Mouse (Mus musculus) retina, embryonic 14.5 days (tissue): ENCODE results near the gene Qdpr.

Experiments
- DNase-seq: peaks from one replicate; pipeline ENCODE4 v3.0.0-alpha.2; 2015; ENCODE audit warnings: low spot score

Qdpr gene

DNA sequence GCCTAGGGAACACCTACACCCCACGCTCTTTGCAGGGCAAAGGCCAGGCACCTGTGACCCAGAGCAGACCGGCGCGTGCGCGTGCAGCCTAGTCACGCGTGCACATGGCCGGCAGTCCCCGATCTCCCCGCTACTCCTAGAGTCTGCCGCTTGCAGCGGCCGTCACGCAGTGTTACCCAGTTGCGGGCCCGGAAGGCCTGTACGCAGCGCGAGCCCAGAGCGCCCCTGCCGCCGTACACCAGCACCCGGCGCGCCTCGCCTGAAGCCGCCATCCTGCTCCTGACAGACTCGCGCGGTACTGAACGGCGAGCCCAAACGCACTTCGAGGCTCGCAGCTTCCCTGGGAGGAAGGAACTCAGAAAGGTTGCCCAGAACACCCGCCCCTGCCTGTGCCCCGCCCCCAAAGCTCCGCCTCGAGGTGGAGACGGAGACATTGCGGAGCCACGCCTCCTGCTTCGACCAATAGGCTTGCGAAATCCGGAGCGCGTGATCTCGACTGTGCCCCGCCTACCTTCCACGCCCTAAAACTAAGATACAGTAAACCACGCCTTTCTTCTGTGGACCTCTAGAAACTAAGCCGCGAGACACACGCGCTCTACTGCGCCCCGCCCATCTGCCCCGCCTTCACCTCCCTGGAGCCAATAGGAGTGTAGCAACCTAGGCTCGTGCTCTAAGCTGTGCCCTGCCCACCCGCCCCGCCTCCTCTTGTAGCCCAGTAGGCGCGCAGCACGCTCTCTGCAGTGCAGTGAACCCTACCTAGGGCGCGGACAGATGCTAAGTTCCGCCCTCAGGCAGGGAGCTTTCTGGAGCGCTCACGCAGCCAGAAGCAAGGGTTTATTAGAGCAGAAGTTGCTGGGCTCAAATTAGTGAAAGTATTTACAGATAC lies at the start of gene Qdpr:
TSS of gene Qdpr (minus strand) at position 406 of the 886 bp plus-strand sequence.
- DNase-seq, result peak; percentile 99

DNA sequence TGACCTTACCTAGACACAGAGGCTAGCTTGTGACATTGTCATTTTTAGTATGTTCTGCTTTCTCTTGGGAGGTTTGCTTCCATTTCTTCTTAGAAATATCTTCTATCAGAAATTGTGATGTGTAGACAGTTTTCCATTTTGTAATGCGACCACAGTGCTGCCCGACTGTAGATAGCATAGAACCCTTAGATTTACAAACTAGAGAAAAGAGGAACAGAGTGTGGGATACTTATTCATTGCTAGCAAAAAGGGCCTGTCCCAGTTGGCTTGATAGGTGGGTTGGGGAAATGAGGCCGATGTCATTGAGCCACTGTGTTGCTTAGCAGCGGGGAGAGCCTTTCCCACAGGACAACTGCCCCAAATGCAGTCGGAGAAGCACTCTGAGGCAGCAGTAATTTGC lies 47.5 kb upstream of the Qdpr start:
- DNase-seq, result no peak

DNA sequence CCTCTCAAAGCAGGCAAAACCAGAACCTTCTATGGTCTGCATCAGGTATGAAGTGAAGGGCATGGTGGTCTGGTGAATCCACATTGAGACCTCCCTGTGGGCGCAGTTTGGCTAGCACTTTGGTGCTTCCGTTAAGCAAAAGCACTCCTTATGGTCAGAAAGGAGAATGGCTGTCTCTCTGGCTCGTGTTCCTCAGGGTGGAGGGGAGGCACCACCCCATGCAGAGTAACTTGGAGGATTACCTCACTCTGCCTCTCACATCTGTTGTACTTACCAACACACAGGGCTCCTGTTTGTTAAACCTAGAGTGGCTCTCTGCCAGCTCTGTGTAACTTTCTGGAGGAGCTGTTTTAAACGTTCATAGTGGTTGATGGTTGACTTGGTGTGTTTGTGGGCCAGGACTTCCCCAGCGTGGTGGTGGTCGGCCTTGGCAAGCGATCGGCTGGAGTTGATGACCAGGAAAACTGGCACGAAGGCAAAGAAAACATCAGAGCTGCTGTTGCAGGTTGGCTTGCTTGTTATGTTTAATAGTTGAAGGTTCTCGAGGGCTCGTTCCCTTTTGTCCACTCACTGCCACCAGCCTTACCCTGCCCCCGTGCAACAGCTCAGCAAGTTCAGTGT lies 47.0 kb upstream of the Qdpr start:
- DNase-seq, result no peak

DNA sequence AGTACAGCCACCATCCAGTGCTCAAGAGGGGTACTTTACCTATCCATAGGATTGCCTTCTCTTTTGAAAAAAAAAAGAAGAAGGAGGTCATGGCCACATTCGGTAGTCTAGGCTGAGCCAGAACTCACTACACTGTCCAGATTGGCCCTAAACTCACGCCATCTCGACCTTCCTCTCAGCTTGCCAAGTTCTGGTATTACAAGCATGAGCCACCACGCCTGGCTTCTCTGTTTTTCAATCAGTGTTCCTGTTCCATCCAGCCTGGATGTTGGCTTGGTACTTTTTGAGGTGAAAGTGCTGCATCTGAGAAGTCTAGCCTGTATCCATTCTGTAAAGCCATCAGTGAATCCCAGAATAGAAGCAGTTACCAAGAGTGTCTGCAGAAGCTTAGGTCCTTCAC lies 46.4 kb upstream of the Qdpr start:
- no peak for DNase-seq

DNA sequence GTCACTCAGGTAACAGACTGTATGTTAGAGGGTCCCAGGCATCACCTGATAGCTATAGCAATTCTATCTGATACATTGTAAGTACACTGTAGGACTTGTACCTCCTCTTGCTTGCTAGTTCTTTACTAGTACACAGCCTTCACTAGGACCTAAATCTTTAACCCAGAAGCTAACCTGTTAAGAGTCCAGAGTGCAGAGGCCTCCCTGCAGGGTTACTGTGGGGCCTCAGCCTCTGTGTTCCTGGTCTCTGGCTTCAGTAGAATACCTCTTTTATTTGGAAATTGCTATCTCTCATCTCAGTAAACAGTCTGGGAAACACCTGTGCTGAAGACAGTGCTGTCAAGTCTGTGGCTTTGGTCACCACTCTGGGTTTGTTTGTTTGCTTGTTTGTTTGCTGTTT lies 46.0 kb upstream of the Qdpr start:
- no peak for DNase-seq

DNA sequence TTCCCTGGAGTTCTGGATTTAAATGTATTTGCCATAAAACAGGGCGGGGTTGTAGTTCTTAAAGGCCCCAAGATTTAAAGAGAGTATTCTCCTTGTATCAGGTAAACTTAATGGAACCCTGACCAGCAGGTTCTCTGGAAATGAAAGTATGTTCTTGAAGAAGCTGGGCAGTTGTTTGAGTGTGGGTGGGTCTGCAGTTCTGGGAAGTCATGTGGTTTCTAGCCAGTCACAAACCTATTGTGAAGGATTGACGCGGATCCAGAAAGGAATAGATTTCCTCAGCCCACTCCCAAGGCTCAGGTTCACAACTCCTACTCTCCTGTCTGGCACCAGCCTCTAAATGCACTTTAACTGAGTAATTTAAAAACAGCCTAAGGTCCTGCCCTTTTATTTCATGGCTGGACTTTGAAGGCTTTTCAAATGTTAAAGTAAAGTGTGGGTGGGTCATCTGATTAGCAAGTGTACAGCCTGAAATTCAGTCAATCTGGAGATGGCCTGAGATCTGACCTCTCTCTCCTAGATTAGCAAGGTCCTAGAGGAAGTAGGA lies 45.5 kb upstream of the Qdpr start:
- no peak for DNase-seq

DNA sequence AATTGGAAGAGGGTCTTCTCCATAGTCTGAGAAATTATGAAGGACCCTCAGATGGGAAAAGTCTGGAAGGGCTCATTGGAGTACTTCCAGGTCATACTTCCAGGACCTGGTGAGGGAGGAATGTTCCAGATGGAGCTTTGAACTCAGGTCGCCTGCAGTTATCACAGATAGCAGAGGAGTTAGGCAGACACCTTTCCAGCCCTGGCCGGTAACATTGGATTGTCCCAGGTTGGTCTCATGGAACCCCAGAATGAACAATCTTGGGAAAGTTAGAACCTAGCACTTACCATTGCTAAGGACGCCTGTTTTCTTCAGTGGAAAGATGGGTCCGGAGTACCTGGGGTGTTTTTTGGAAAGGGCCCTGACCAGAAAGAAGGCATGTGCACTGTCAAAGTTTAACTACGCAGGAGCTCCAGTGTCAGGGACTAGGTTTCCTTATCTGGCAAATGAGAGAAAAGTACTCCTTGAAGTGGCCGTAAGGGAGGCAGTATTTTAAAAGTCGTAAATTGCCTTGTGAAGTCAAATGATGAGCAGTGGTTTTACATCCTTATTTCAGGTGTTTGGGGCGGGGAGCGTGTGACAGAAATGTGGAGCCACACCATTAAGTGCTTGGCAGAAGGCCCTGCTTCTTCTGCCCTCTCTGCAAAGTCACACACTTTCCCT lies 44.2 kb upstream of the Qdpr start:
- DNase-seq, result no peak

DNA sequence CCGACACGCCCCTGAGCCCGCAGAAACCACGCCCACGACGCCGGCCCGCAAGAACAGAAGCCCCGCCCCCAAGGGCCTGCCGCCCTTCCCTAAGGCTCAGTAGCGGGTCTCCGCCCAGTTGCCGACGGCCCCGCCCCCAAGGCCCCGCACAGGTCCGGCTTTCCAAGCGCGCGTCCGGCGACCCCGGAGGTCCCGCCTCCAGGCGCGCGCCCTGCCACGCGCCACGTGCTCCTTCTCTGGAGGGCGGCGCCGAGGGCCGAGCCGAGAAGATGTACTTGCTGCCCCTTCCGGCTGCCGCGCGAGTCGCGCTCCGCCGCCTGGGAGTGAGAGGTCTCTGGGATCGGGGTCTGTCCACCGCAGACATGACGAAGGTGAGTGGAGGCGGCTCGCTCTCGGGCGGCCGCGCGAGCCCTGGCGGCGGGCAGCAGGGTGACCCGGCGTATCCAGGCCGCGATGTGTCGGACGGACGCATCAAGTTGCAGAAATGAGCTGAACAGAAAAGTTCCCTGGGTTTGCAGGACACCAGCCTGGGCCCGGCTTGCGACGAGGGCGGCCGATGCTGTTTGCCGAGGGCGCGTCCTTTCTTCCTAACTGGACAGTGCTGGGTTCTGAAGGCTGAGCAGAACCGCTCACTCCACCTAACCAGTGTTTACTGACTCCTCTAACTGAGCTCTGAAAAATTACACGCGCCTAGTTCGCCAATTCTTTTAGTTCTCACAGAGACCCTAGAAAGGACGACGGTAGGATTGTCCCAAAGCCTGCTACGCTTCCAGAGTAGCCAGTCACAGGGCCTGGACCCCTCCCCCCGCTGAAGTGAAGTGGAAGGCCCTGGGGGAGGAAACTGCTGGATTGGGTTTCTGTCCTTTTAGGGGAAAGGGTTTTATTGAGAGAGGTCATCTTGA lies 43.4 kb upstream of the Qdpr start, which contains the start of gene Lap3:
TSS of gene Lap3 (plus strand) at position 184 of the 902 bp plus-strand sequence.
- peak; percentile 98 for DNase-seq

DNA sequence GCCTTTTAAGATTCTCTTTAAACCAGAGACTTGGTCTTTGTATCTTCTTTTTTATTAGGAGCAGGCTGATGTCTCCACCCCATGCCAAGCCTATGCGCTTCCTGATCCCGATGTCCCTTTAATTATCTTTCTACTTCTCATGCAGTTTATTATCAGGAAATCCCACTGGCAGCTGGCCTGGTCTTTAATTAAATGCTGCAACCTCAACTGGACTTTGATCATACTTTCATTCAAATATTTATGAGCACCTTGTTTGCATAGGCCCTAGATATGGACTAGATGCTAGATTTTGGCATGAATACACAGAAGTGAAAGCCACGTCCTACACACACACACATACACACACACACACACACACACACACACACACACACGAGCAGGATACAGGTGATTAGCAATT lies 41.7 kb upstream of the Qdpr start:
- no peak for DNase-seq

DNA sequence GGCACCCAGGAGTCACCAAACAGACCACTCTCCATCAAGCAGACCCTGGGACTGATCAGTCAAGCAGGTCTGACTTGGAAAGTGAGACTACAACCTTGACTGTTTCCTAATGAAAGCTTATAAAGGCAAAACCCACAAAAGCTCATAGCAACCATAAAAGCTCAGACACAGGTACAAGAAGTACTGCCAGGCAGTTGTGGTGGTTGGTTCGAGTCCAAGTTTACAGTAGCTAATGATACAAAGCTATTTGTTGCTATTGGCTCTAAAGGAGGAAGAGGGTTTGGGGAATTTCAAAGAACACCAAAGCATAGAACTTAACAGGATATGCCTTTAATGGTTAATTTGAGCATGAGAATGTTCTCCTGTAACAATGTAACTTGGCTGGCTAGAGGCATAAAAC lies 33.6 kb upstream of the Qdpr start:
- no peak for DNase-seq

DNA sequence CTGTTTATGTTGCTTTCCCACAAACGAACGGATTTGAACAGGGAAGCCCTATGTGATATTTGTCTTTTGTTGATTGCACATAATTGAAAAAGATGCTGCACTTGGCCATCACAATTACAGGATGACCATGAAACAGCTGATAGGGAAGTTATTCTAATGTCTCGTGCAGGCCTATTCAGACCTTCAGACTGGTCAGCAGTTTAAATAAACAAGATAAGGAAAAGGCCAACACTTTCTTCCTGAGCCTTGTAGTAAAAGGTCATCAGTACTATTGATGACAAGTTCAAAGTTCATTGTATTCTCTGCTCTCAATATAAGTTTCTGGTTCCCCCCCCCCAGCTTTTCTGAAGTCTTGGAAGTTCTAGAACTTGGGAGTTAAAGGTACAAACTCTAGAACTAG lies 32.6 kb upstream of the Qdpr start:
- DNase-seq, result no peak

DNA sequence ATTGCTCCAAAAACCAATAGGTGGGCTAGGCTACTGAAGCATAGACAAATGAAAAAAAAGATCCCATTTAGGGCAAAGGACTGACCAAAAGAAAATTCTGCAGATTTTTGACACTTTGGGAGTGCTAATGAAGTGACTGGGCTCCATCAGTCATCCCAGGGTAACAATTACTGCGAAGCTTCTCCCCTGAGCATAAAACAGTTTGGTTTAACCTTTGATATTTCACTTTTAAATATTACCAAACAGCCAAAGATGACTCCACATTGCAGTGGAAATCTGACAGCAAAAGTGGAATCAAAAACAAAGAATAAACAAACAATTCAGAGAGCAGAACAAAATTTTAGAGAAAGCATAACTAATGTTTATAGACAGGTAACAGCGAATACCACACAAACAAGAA lies 31.1 kb upstream of the Qdpr start:
- DNase-seq, result no peak

DNA sequence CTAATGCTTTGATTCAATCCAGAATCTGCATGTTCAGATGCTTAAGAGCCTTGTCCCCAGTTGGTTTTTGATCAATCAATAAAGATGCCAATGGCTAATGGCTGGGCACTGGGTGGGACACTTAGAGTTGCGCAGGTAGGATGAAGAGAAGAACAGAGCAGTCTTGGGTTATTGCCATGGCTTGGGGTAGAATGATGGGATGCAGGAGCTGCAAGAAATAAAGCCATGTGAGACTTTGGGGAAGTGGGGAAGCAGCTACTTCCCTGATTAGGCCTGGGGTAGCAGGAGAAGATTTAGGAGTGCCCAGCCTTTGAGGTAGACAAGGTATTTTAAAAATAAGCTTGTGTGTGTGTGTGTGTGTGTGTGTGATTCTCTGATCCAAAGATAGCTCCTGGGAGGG lies 30.0 kb upstream of the Qdpr start:
- no peak for DNase-seq

DNA sequence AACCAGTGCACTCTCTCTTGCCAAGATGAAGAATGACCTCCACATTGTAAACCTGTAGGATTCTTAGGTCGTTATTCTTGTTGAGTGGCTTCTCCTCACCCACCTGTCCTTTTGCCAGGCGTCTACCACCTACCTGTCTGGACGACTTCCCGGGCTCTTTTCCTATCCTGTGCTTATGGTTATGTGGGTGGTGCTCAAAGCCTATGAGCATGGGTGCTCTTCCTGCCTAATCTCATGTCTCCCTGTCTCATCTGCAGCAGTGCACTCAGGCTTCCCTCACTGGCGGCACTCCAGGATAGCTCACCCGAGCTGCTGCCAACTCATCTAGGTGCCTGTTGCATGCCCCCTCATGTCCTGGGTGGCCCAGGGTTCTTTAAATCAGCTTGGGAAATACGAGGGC lies 27.6 kb upstream of the Qdpr start:
- no peak for DNase-seq

DNA sequence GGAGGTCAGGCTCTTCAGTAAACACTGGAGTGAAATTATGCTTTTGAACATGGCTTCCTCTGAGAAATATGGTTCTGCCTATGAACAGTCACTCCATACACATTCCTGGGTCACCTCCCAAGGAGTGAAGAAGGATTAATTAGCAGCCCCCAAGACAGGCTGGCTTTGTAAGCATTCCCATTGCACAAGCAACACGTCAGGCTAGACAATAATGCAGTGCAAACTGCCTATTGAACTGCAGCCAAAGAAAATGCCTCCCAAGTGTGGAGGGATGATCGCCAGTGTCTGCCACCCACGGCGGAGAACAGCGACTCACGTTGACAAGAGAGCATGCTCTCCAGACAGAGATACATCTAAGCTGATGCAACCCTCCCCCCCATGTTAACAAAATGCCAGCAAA lies 26.3 kb upstream of the Qdpr start:
- no peak for DNase-seq

DNA sequence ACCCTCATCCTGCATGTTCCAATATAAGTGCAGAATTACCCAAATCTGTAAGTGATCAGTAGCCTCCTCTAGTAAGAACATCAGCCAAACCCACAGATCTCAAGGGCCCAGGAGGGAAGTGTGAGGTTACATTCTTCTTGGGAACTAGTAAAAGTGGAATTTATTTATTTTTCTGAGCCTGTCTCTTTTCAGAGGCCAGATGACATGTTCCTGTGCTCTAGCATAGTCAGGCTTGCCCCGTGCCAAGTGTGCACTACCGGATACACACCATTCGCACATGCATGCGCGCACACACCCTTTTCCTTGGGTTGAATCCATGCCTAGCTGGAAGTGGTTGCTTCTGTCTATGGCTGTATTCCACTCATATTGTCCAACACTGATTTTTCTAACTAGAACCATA lies 25.7 kb upstream of the Qdpr start:
- DNase-seq, result no peak

DNA sequence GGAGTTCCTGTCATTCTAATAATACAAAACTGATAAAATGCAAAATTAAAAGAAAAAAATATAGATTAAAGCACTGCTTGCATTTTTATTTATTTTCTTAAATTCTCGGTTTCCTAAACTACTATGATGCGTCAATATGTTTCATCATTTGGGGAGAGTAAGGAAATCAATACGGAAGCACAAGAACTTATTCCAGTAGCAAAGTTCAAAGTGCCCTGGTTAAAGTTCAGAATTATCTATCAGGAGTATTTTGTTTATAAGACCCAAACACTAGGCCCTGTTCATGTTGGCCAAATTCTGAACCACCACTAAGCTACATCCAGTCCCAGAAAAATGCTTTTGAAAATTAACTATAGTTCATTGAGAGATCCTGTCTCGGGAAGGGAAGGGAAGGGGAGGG lies 24.7 kb upstream of the Qdpr start:
- DNase-seq, result no peak

DNA sequence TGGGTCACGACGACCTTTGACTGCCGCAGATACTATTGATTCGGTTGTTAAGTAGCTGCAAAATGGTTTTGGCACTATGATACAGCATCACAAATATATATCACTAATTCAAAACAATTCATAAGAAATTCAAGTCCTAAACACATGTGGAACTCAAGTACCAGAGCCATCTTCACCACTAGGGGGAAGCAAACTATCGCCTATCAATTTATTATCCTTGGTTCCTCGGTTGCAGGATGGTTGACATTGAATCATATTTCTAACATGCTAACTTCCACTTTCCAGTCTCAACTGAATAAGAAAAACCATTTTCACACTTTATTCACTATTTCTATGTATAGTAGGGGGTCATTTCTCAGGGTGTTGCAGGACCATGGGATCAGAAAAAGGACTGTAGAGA lies 24.2 kb upstream of the Qdpr start:
- DNase-seq, result peak; percentile 93

DNA sequence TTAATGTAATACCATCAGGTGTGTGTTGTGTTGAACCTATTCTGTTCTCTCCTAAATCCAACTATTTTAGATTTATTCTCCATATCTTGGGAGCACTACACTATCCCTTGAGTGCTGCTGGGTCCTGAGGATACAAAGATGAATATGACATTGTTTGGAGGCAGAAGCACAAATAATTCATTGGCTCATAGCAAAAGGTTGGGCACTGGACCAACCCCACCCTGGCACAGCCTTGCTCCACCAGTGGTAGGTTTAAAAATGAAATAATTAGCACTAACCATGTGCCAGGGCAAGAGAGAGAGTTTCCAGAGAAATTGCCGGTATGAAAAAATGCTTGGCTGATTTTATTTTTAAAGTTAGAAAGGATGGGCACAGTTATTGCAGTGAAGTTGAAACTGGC lies 23.5 kb upstream of the Qdpr start:
- no peak for DNase-seq

DNA sequence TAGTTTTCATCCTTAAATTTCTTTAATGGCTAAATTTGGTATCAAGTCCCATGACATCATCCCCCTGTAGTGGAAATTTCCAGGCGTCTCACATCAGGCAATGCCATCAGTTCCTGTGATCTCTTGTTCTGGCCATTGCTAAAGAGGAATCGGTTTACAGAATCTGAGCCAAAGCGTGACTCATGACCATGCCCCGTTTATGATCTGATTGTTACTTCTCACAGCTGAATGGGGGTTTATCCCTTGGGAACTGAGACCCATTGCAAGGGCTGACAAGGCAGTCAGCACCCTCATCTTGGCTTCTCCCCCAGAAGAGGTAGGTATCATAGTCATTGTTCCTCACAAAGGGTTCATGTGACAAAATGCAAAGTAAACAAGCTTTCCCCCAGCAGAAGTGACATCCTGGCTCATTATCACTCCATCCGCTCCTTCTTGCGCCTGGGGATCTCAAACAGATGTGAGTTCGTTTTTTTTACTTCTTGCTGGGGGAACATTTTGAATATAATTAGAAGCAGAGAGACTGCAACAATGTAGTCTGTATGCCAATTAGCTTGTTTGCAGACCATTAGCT lies 22.9 kb upstream of the Qdpr start:
- no peak for DNase-seq

DNA sequence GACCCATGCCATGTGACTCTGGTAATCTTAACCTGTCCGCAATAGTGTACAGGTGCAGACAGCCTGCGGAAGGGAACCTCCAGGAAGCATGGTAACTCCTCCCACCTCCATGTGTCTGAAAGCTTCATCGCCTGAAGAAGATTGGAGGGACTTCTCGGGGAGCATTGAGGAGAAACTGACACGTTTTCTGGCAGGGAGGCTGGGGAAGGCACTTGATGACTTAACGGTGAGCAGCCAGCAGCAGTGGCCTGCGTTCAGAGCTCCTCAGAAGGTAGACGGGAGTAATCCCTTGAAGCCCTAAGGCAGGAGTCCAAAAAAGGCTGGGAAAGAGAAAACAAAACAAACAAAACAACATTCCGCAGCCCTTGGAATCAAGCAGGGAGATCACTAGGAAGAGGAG lies 4.4 kb upstream of the Qdpr start:
- DNase-seq, result no peak
